Mouse (Mus musculus): ENCODE data around the gene Hbp1.

DNA sequence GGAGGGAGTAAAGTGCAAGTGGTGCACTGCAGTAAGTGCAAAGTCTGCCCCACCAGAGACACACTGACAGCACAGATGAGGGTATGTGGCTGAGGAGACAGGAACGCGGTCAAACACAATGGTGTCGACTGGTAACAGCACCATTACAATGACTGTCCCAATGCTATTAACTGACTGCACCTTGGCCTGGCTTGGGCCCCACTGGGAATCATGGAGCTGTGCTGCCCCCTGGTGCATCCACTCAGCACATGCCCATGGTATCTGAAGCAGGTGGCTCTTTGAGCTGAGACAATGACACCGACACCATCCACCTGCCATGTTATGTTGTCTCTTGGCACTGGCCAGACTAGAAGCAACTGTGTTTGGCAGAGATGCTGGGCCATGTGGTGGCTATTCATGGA lies 23.7 kb downstream of the Hbp1 start:
- TF ChIP-seq CTCF (IDR thresholded peaks at IDR 0.05; ENCODE audit: low read depth, low read length) (peak; percentile 90), POLR2A (IDR thresholded peaks at IDR 0.05; ENCODE audit: extremely low read depth, insufficient read depth, low read length) (no peak)
